Mouse (Mus musculus): ENCODE data around the gene Gm10153. TPM values are rescaled to one million over a fixed set of nuclear protein-coding genes. Genes with fewer than 3 reads are reported as not detected.

Gene Gm10153
- polyA plus RNA-seq (2017; shearing (Covaris generic)) = not detected

GRCm38 (mm10) chr7:142190289-142190688 lies at the start of gene Gm10153:
TSS of gene Gm10153 (minus strand) at chr7:142190389.

DNA sequence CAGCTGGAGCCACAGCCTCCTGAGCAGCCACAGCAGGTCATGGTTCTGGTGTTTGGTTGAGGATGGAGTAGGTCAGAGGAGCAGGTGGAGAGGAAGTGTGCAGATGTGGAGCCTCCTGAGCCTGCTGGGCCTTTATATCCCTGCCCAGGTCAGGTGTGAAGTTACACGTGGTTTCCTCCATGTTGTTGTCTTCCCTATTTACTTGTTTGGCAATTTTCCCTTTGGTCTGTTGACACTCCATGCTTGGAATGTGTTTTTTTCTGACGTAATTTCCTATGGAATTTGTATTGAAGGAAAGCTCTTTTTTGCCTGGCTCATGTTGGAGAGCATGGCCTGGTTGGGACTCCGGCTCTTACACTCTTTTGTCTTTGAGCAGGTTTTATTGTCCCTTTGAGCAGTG lies 39.7 kb upstream of the Gm10153 start, which contains the start of gene Krtap5-5:
Krtap5-5 (minus strand) TSS at position 101 of the 400 bp plus-strand sequence.

GRCm38 (mm10) chr7:142211559-142211958 lies 21.4 kb upstream of the Gm10153 start, which contains the start of gene Gm7579:
TSS of gene Gm7579 (plus strand) at chr7:142211859.

DNA sequence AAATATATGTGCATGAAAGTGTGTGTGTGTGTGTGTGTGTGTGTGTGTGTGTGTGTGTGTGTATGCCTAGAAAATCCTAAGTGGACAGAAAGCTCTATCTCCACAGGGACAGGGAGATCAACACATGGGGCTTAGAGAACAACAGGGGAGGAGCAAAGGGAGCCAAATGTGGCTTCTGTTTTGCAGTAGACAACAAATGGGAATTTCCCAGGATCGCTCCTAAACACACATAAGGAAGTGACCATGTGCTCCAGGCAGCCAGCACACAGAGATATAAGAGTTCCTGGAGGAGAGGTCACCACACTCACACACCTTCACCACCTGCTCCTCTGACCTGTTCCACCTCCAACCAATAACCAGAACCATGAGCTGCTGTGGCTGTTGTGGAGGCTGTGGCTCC lies 10.9 kb upstream of the Gm10153 start, which contains the start of gene Krtap5-3:
Krtap5-3 (plus strand) TSS at position 301 of the 400 bp plus-strand sequence.

DNA sequence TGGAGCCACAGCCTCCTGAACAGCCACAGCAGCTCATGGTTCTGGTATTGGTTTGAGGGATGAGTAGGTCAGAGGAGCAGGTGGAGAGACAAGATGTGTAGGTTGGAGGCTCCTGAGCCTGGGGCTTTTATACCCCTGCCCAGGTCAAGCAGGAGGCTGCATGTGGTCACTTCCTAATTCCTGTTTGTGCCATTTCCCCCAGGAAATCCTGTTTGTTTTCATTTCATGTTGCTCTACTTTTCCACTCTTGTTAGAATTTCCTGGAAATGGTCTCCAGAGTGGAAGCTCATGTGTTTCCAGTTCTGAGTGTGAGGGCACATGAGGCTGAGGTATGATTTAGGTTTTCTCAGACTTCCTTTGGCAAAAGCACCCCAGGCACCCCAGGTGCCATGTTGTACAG lies 14.3 kb downstream of the Gm10153 start, which contains the start of gene Krtap5-2:
Krtap5-2 (minus strand) TSS at position 101 of the 400 bp plus-strand sequence.

DNA sequence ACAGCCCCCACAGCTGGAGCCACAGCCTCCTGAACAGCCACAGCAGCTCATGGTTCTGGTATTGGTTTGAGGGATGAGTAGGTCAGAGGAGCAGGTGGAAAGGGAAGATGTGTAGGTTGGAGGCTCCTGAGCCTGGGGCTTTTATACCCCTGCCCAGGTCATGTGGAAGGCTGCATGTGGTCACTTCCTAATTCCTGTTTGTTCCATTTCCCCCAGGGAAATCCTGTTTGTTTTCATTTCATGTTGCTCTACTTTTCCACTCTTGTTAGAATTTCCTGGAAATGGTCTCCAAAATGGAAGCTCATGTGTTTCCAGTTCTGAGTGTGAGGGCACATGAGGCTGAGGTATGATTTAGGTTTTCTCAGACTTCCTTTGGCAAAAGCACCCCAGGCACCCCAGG lies 24.6 kb downstream of the Gm10153 start, which contains the start of gene Gm4553:
Gm4553 (minus strand) TSS at position 101 of the 400 bp plus-strand sequence.

DNA sequence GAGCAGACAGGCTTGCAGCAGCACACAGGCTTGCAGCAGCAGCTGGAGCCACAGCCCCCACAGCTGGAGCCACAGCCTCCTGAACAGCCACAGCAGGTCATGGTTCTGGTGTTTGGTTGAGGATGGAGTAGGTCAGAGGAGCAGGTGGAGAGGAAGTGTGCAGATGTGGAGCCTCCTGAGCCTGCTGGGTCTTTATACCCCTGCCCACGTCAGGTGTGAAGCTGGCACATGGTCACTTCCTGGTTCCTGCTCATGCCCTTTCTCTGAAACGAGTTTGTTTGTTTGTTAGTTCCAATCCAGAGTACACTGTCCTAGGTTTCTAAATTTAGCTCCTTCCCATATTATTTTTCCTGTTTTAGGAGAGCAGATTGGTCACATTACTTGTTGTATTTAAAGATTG lies 33.2 kb downstream of the Gm10153 start, which contains the start of gene Gm29735:
Gm29735 (minus strand) TSS at position 101 of the 400 bp plus-strand sequence.

GRCm38 (mm10) chr7:142144507-142144906 lies 45.7 kb downstream of the Gm10153 start, which contains the start of gene Gm45337:
TSS of gene Gm45337 (minus strand) at chr7:142144607.

Other genes starting within 250 kb of the Gm10153 start
- gene Brsk2, start 240.6 kb downstream of the Gm10153 start, polyA plus RNA-seq (2017; shearing (Covaris generic)) = 0.71 TPM
- gene Mob2, start 129.3 kb downstream of the Gm10153 start, polyA plus RNA-seq (2017; shearing (Covaris generic)) = 122 TPM
- 37.7 TPM for gene Dusp8, start 94.5 kb downstream of the Gm10153 start, polyA plus RNA-seq (2017; shearing (Covaris generic))
- gene Gm45618, start 69.7 kb downstream of the Gm10153 start, polyA plus RNA-seq (2017; shearing (Covaris generic)) = not detected
- not detected for gene Gm39115, start 54.4 kb downstream of the Gm10153 start, polyA plus RNA-seq (2017; shearing (Covaris generic))
- gene Gm45337, start 45.8 kb downstream of the Gm10153 start, polyA plus RNA-seq (2017; shearing (Covaris generic)) = not detected
- gene Gm29735, start 33.3 kb downstream of the Gm10153 start, polyA plus RNA-seq (2017; shearing (Covaris generic)) = not detected
- gene Gm4553, start 24.6 kb downstream of the Gm10153 start, polyA plus RNA-seq (2017; shearing (Covaris generic)) = not detected
- not detected for gene Krtap5-2, start 14.4 kb downstream of the Gm10153 start, polyA plus RNA-seq (2017; shearing (Covaris generic))
- not detected for gene Krtap5-3, start 11.0 kb upstream of the Gm10153 start, polyA plus RNA-seq (2017; shearing (Covaris generic))
- gene Gm7579, start 21.5 kb upstream of the Gm10153 start, polyA plus RNA-seq (2017; shearing (Covaris generic)) = not detected
- gene Krtap5-5, start 39.6 kb upstream of the Gm10153 start, polyA plus RNA-seq (2017; shearing (Covaris generic)) = not detected
- gene Gm40460, start 50.7 kb upstream of the Gm10153 start, polyA plus RNA-seq (2017; shearing (Covaris generic)) = not detected
- gene Gm2431, start 68.0 kb upstream of the Gm10153 start, polyA plus RNA-seq (2017; shearing (Covaris generic)) = not detected
- gene Gm4559, start 84.0 kb upstream of the Gm10153 start, polyA plus RNA-seq (2017; shearing (Covaris generic)) = not detected
- not detected for gene Krtap5-1, start 106.7 kb upstream of the Gm10153 start, polyA plus RNA-seq (2017; shearing (Covaris generic))
- gene Krtap5-4, start 113.2 kb upstream of the Gm10153 start, polyA plus RNA-seq (2017; shearing (Covaris generic)) = not detected
- 24.4 TPM for gene Ifitm10, start 183.4 kb upstream of the Gm10153 start, polyA plus RNA-seq (2017; shearing (Covaris generic))
- gene Gm49369, start 192.3 kb upstream of the Gm10153 start, polyA plus RNA-seq (2017; shearing (Covaris generic)) = 12.8 TPM
- 304 TPM for gene Ctsd, start 197.6 kb upstream of the Gm10153 start, polyA plus RNA-seq (2017; shearing (Covaris generic))
- gene Syt8, start 244.5 kb upstream of the Gm10153 start, polyA plus RNA-seq (2017; shearing (Covaris generic)) = not detected

All from effector memory CD4-positive, alpha-beta T cell, adult 5 months (primary cell).